Mouse (Mus musculus) WW6 (cell line): Measurements from ENCODE around the gene Rnft2.

Experiments used
- DNase-seq: peaks from one replicate; pipeline ENCODE4 v3.0.0-alpha.2; 2013; ENCODE audit warnings: low read depth, low spot score

The Rnft2 gene

DNA sequence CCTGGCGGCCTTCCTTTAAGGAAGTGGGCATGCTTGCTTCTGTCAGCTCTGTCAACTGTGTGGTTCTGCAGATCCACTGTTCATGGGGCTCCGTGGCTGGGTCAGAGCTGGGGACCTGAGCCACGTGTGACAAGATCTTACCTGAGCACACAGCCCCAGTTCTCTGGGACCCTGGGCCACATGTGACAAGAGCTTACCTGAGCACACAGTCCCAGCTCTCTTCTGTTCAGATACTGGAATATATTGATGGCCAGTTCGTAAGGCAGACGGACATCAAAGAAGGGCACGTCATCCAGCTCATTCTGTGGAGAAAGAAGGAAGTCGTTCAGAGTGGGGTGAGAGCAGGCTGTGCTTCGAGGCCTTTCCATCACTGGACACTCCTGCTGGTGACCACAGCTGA lies 102.4 kb downstream of the Rnft2 start:
- DNase-seq: no peak
